Mouse (Mus musculus): ENCODE data around the gene Kmt5c. TPM values are rescaled to one million over a fixed set of nuclear protein-coding genes. Genes with fewer than 3 reads are reported as not detected.

The Kmt5c gene
- total RNA-seq, 1 experiment from 2014 or later: 25.1 TPM

DNA sequence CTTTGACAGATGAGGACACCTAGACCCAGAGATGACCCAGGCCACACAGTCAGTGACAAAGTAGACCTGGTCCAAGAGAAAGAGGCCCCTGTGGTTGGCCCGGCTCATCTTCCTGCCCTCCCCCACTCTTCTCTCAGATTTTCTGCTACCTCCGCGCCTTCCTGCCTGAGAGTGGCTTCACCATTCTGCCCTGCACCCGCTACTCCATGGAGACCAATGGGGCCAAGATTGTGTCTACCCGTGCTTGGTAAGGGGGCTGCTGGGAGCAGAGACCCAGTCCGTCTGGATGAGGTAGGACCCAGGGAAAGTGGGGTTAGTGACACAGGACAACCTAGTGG lies 2.5 kb downstream of the Kmt5c start:
- ATAC-seq (replicated peaks; ENCODE audit: insufficient number of reproducible peaks, low FRiP score, low TSS enrichment, poor library complexity, severe bottlenecking): no peak

DNA sequence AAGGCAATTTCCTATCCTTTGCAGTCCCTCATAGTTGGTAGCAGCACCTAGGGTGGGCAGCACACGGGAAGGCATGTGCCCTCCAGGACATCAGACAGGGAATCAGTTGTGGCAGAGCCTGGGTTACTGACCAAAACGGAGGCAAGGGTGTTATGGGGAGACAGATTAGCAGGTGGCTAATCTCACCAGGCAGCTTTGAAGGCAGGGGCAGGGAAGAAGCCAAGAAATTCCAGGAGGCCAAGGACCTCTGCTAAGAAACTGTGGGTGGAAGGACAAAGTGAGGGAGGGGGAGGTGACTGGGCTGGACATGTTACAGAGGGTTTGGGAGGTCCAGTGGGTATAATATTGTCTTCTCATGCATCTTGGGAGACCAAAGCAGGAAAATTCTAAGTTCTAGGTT lies 3.4 kb downstream of the Kmt5c start:
- no peak for ATAC-seq (replicated peaks; ENCODE audit: insufficient number of reproducible peaks, low FRiP score, low TSS enrichment, poor library complexity, severe bottlenecking)

GRCm38 (mm10) chr7:4744886-4745285 lies 5.0 kb downstream of the Kmt5c start:
- ATAC-seq (replicated peaks; ENCODE audit: insufficient number of reproducible peaks, low FRiP score, low TSS enrichment, poor library complexity, severe bottlenecking): no peak

DNA sequence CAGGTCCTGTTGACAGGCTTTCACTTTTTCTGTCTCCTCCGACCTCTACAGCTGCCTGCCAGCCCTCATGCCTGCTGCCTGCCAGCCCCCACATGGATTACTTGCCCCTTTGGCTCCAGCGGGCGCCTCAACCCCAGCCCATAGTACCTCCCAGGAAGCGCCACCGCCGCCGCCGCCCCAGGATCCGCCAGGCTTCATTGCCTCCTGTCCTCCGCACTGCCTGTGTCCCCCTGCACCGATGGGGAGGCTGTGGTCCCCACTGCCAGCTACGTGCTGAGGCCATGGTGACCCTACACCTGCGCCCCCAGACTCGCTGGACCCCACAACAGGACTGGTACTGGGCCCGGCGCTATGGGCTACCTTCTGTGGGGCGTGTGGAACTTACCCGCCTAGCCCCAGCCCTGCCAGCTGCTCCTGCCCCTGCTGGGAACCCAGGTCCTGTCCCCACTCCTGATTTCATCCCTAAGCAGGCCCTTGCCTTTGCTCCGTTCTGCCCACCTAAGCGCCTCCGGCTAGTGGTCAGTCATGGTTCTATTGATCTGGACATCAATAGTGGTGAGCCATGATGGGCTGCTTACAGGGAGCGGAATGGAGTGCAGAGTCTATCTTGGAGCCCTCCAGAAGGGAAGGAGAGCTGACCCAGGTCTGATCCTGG lies 6.5 kb downstream of the Kmt5c start:
- no peak for ATAC-seq (replicated peaks; ENCODE audit: insufficient number of reproducible peaks, low FRiP score, low TSS enrichment, poor library complexity, severe bottlenecking)

- no peak for ATAC-seq (replicated peaks; ENCODE audit: insufficient number of reproducible peaks, low FRiP score, low TSS enrichment, poor library complexity, severe bottlenecking)
Measured at GRCm38 (mm10) chr7:4747156-4747899, 7.4 kb downstream of the Kmt5c start.

DNA sequence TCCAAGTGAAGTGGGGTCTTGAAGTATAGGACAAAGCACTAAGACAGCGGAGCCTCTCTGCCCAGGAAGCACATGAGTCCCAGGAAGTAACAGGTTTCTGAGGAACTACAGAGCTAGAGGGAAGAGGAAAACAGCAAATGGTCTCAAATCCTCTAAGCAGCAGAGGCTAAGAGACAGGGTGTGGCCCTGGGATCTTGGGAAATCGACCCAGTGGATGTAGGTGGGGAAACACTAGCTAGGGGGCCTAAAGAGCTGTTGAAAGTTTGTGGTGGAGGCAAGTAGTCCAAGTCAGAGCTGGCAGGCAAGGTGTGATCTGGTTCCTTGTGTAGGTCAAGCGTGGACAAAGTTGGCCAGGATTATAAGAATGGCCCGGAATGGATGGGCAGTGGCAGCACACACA lies 8.4 kb downstream of the Kmt5c start:
- no peak for ATAC-seq (replicated peaks; ENCODE audit: insufficient number of reproducible peaks, low FRiP score, low TSS enrichment, poor library complexity, severe bottlenecking)

DNA sequence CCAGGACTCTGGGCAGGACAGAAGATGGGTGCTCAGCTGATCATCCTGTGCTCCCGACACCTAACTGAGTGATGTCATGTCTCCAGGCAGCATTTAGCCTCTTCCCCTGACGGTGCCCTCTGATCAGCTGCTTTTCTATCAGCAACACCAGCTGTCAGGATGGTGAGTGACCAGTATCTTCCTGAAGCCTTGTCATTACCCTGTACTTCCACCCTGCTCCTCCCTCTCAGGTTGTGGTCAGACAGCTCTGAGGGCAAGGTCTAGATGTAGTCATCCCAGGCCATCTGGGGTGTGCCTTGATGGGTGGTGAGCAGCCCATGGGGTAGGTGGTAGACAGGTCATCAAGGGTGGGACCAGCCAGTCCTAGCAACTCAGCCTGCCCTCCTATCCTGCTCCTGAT lies 9.3 kb downstream of the Kmt5c start:
- ATAC-seq (replicated peaks; ENCODE audit: insufficient number of reproducible peaks, low FRiP score, low TSS enrichment, poor library complexity, severe bottlenecking): no peak

DNA sequence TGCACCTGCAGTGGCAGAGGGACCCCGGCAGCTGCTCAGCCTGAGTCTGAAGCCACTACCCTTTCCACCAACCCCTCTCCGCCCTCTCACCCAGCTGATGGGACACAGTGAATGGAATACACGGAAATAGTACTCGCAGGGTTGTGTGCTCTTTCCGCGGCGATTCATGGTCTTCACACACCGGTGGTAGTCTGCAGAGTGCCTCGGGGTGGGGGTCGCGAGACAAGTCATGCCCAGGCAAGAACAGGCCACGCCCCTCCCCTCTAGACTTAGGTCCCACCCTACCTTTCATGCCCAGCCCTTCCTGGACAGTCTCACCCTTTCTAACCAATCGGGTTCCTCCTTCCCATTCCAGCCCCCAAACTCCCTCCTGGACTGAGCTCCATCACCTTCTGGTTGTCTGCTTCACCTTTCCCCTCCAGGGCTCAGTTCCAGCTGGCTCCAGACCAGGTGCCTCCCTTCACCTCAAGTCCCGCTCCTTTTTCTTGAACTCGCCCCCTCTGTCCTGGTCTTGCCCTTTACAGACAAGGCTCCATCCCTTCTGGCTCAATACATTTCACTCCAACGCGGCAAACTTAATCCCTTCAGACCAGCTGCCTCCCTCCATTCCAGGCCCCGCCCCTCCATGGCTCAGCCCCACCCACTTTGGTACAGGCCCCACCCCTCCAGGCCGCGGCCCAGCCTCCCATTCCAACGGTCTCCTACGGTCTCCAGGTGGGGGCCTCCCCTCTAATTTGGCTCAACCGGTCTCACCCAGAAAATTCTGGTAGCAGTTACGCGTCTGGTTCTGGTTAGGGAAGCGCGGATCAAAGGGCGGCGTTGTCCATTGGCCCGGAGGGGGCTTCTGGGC lies 12.3 kb downstream of the Kmt5c start:
- ATAC-seq (replicated peaks; ENCODE audit: insufficient number of reproducible peaks, low FRiP score, low TSS enrichment, poor library complexity, severe bottlenecking): no peak; the same call in 1 of the 2 replicates

- 0 out of 2 replicates have a peak, but pooled peaks have one; percentile 29 for ATAC-seq (replicated peaks; ENCODE audit: insufficient number of reproducible peaks, low FRiP score, low TSS enrichment, poor library complexity, severe bottlenecking)
Measured at GRCm38 (mm10) chr7:4752821-4753570, 13.1 kb downstream of the Kmt5c start, which contains the start of gene Cox6b2. Gene Cox6b2, minus strand, starts transcription at chr7:4753094.

GRCm38 (mm10) chr7:4759670-4760069 lies 19.8 kb downstream of the Kmt5c start:
- ATAC-seq (replicated peaks; ENCODE audit: insufficient number of reproducible peaks, low FRiP score, low TSS enrichment, poor library complexity, severe bottlenecking): no peak

- no peak for ATAC-seq (replicated peaks; ENCODE audit: insufficient number of reproducible peaks, low FRiP score, low TSS enrichment, poor library complexity, severe bottlenecking)
Measured at GRCm38 (mm10) chr7:4764946-4765710, 25.2 kb downstream of the Kmt5c start.

GRCm38 (mm10) chr7:4771202-4771601 lies 31.3 kb downstream of the Kmt5c start, which contains the start of gene Fam71e2:
Gene Fam71e2, minus strand, starts transcription at chr7:4771302.
- no peak for ATAC-seq (replicated peaks; ENCODE audit: insufficient number of reproducible peaks, low FRiP score, low TSS enrichment, poor library complexity, severe bottlenecking)

DNA sequence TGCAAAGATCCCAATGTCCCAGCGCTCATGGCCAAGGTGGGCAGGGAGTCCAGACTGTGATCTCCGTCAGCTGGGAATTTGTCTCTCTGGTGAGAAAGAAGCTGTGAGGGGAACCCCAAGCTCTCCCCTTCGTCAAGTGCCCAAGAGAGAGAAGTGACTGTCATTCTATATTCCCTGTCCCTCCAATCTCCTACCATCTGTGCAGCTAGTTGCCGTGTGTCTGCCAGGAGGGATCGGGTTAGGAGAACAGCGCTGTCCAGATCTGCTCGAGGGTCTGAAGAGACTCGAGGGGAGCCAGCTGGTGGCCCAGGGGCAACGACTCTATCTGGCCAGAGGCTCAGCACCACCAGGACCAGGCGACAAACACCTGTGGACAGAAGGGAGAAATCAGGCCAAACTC lies 36.2 kb downstream of the Kmt5c start:
- ATAC-seq (replicated peaks; ENCODE audit: insufficient number of reproducible peaks, low FRiP score, low TSS enrichment, poor library complexity, severe bottlenecking): no peak

GRCm38 (mm10) chr7:4776861-4777830 lies 37.2 kb downstream of the Kmt5c start:
- ATAC-seq (replicated peaks; ENCODE audit: insufficient number of reproducible peaks, low FRiP score, low TSS enrichment, poor library complexity, severe bottlenecking): no peak

- ATAC-seq (replicated peaks; ENCODE audit: insufficient number of reproducible peaks, low FRiP score, low TSS enrichment, poor library complexity, severe bottlenecking): no peak
Measured at GRCm38 (mm10) chr7:4777851-4778637, 38.1 kb downstream of the Kmt5c start.

GRCm38 (mm10) chr7:4779921-4780320 lies 40.0 kb downstream of the Kmt5c start:
- ATAC-seq (replicated peaks; ENCODE audit: insufficient number of reproducible peaks, low FRiP score, low TSS enrichment, poor library complexity, severe bottlenecking): no peak

Measured in monocyte, adult 5-6 weeks (primary cell).